Mouse (Mus musculus) megakaryocyte, adult 5-6 weeks (primary cell): ENCODE data around the gene Capg. TPM values are rescaled to one million over a fixed set of nuclear protein-coding genes. Genes with fewer than 3 reads are reported as not detected.
"Not testable (repeated sequence)": the region's sequence is repeated elsewhere in the genome, so short reads cannot be mapped to it uniquely, and the experiment has no call there.

Experiments used
- ATAC-seq: 2 replicates; pipeline ENCODE4 v1.8.0; 2016; ENCODE audit warnings: mild to moderate bottlenecking, inconsistent platforms; ENCODE audit not compliant: poor library complexity, severe bottlenecking
- total RNA-seq, 2 experiments: library from RNA; stranded (forward) in 1 of 2; stranded (reverse) in 1 of 2; fragments of 153-499, 151-499 nt in 1 of 2; fragments of 221-1000, 200-1000 nt in 1 of 2; gene quantifications; 2 replicates each; pipeline versions ENCODE4 v1.2.3 to v1.2.4; 2015 to 2017

Capg gene
- total RNA-seq, 2 experiments from 2014 or later = 167 to 407 TPM

- ATAC-seq = no peak
These were observed 15.6 kb upstream of the Capg start for GRCm38 (mm10) chr6:72528410-72529151.

GRCm38 (mm10) chr6:72532580-72532979 lies 11.6 kb upstream of the Capg start:
- no peak for ATAC-seq

- ATAC-seq = not testable (repeated sequence)
These were observed 10.6 kb upstream of the Capg start for GRCm38 (mm10) chr6:72533555-72533954.

- ATAC-seq = peak; percentile 65
These were observed 10.0 kb upstream of the Capg start for GRCm38 (mm10) chr6:72534035-72534809.

GRCm38 (mm10) chr6:72535165-72535564 lies 9.0 kb upstream of the Capg start:
- peak; percentile 66 for ATAC-seq

- ATAC-seq = 0 out of 2 replicates have a peak, but pooled peaks have one; percentile 1
These were observed 6.1 kb upstream of the Capg start for GRCm38 (mm10) chr6:72537998-72538500.

- peak; percentile 86 for ATAC-seq
These were observed 5.6 kb upstream of the Capg start for GRCm38 (mm10) chr6:72538562-72539031.

GRCm38 (mm10) chr6:72543265-72543850 lies 833 bp upstream of the Capg start:
- no peak for ATAC-seq

- no peak for ATAC-seq
These were observed 1.2 kb downstream of the Capg start for GRCm38 (mm10) chr6:72545377-72545776.

GRCm38 (mm10) chr6:72547121-72547520 lies 2.9 kb downstream of the Capg start:
- no peak for ATAC-seq

- ATAC-seq = no peak
These were observed 3.7 kb downstream of the Capg start for GRCm38 (mm10) chr6:72547862-72548261.

- ATAC-seq = peak; percentile 59
These were observed 4.9 kb downstream of the Capg start for GRCm38 (mm10) chr6:72549041-72549580.

- ATAC-seq = no peak
These were observed 5.8 kb downstream of the Capg start for GRCm38 (mm10) chr6:72550025-72550424.

GRCm38 (mm10) chr6:72550503-72551100 lies 6.4 kb downstream of the Capg start:
- ATAC-seq = peak; percentile 49

- peak; percentile 59 for ATAC-seq
These were observed 8.2 kb downstream of the Capg start for GRCm38 (mm10) chr6:72552171-72553078.

GRCm38 (mm10) chr6:72553079-72553412 lies 8.9 kb downstream of the Capg start:
- ATAC-seq = no peak

- no peak for ATAC-seq
These were observed 16.6 kb downstream of the Capg start for GRCm38 (mm10) chr6:72560801-72561200.

- ATAC-seq = no peak
These were observed 18.3 kb downstream of the Capg start for GRCm38 (mm10) chr6:72562486-72562885.

GRCm38 (mm10) chr6:72562894-72563293 lies 18.7 kb downstream of the Capg start:
- ATAC-seq = no peak

- ATAC-seq = no peak
These were observed 21.3 kb downstream of the Capg start for GRCm38 (mm10) chr6:72565506-72565905.
